Mouse (Mus musculus): Measurements from ENCODE around the gene 1600014C23Rik. TPM values are rescaled to one million over a fixed set of nuclear protein-coding genes. Genes with fewer than 3 reads are reported as not detected.

The 1600014C23Rik gene
- polyA plus RNA-seq, 1 experiment from 2014 or later, result not detected

DNA sequence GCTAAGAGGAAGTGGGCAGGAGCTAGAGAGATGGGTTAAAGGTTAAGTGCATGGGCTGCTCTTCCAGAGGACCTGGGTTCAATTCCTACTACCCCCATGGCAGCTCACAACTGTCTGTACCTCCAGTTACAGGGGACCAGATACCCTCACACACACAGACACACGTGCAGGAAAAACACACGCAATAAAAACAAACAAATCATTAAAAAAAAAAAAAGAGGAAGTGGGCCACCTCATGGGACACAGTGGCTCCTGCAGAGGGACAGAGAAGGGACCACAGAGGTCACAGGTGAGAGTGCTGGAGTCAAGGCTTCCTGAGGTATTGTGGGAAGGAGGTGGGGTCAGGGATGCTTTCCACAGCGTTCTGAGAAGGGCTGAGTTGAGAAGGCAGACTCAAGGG is 22.1 kb downstream of the 1600014C23Rik start:
- no peak overlapping the region for H3K4me2 ChIP-seq
- ATAC-seq (ENCODE audit: insufficient number of reproducible peaks, low FRiP score, low TSS enrichment, low read depth), result no peak
- H3K4me3 ChIP-seq, result no peak overlapping the region
- H3K27me3 ChIP-seq, result no peaks in the 10 kb centered on the region
- no peaks in the 10 kb centered on the region for H3K36me3 ChIP-seq
- 48% methylated on average over 3 of the region's 3 CpGs for WGBS
- H3K9me3 ChIP-seq, result no peaks in the 10 kb centered on the region
- H3K9ac ChIP-seq, result no peak overlapping the region
- H3K4me1 ChIP-seq, result no peaks in the 10 kb centered on the region
- H3K27ac ChIP-seq, result no peak overlapping the region

GRCm38 (mm10) chr17:45710407-45710806 is 23.2 kb downstream of the 1600014C23Rik start:
- H3K9me3 ChIP-seq, result no peaks in the 10 kb centered on the region
- H3K27me3 ChIP-seq, result no peaks in the 10 kb centered on the region
- no peak overlapping the region for H3K4me3 ChIP-seq
- WGBS, result 74% methylated on average over 8 of the region's 8 CpGs
- H3K4me1 ChIP-seq, result no peaks in the 10 kb centered on the region
- no peaks in the 10 kb centered on the region for H3K36me3 ChIP-seq
- no peak overlapping the region for H3K27ac ChIP-seq
- no peak overlapping the region for H3K9ac ChIP-seq
- H3K4me2 ChIP-seq, result no peak overlapping the region
- ATAC-seq (ENCODE audit: insufficient number of reproducible peaks, low FRiP score, low TSS enrichment, low read depth), result no peak

DNA sequence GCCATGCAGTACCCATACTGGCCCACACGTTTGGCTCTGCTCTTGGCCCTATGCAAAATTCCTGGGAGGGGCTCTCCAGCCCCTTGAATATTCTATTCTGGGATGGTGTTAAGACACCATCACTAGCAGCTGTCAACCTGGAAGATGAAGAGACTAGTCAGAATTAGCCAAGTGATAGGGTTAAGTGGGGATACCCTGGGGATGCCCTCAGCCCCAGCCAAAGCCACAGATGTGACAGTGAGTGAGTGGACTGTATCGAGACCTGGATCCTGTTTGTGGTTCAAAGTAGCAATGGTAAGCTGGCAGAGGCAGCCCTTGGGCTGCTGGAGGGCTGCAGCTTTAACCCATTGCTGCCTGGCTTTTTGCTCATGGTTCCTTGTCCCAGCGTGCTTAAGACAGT is 23.8 kb downstream of the 1600014C23Rik start:
- Histone ChIP-seq H3K4me3 (no peak overlapping the region), H3K27ac (no peak overlapping the region), H3K4me2 (no peak overlapping the region), H3K36me3 (no peaks in the 10 kb centered on the region), H3K9ac (no peak overlapping the region), H3K4me1 (no peaks in the 10 kb centered on the region), H3K27me3 (no peaks in the 10 kb centered on the region), H3K9me3 (no peaks in the 10 kb centered on the region)
- no peak for ATAC-seq (ENCODE audit: insufficient number of reproducible peaks, low FRiP score, low TSS enrichment, low read depth)
- WGBS, result 29% methylated on average over 3 of the region's 3 CpGs

DNA sequence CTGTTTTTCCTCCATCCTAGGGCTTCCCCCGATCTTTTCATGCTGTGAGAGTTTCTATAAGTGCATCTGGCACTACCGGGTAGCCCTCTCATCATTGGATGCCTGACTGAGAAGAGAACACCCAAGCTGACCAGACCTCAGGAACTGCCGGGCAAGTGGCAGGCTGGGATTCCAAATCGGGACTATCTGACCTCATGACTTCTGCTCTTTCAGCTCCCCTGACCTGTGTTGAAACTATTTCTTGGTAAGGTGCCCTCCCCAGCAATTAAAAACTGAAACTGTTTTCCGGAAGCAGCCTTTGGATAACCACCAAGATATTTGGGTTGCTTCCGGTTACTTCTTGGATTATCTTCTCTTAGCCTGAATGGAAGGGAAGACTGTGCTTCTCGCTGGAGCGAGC is 25.5 kb downstream of the 1600014C23Rik start:
- Histone ChIP-seq H3K27ac (no peak overlapping the region), H3K4me2 (no peak overlapping the region), H3K27me3 (no peaks in the 10 kb centered on the region), H3K9ac (no peak overlapping the region), H3K9me3 (no peaks in the 10 kb centered on the region), H3K4me3 (no peak overlapping the region), H3K36me3 (no peaks in the 10 kb centered on the region), H3K4me1 (0 out of 2 replicates have a peak, but pooled peaks cover 2% of the 10 kb centered on the region)
- no peak for ATAC-seq (ENCODE audit: insufficient number of reproducible peaks, low FRiP score, low TSS enrichment, low read depth)
- whole genome bisulfite sequencing, result 81% methylated on average over 8 of the region's 8 CpGs

- H3K4me1 ChIP-seq, result peaks cover 6% of the 10 kb centered on the region
- H3K9ac ChIP-seq, result no peak overlapping the region
- 22% methylated on average over 3 of the region's 3 CpGs for WGBS
- no peak overlapping the region for H3K4me2 ChIP-seq
- H3K27me3 ChIP-seq, result no peaks in the 10 kb centered on the region
- H3K27ac ChIP-seq, result no peak overlapping the region
- no peak for ATAC-seq (ENCODE audit: insufficient number of reproducible peaks, low FRiP score, low TSS enrichment, low read depth)
- H3K9me3 ChIP-seq, result no peaks in the 10 kb centered on the region
- H3K4me3 ChIP-seq, result no peak overlapping the region
- H3K36me3 ChIP-seq, result no peaks in the 10 kb centered on the region
Measured at GRCm38 (mm10) chr17:45707376-45707775, 26.3 kb downstream of the 1600014C23Rik start.

DNA sequence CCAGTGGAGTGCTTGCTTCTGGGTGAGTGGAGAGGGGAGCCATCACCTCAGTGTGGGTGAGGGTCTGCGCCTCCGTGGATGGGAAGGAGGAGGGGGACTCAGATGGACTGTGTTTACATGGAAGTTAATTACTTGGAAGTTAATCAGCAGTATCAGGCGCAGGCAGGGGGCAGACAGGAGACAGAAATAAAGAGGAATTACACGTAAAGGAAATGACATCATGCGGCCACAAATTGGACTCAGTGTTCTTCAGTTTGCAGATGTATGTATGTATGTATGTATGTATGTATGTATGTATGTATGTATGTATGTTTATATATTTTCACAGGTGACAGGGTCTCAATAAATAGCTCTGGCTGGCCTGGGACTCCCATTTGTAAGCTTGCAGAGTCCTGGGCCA is 26.8 kb downstream of the 1600014C23Rik start:
- no peak for ATAC-seq (ENCODE audit: insufficient number of reproducible peaks, low FRiP score, low TSS enrichment, low read depth)
- WGBS, result 63% methylated on average over 5 of the region's 5 CpGs

DNA sequence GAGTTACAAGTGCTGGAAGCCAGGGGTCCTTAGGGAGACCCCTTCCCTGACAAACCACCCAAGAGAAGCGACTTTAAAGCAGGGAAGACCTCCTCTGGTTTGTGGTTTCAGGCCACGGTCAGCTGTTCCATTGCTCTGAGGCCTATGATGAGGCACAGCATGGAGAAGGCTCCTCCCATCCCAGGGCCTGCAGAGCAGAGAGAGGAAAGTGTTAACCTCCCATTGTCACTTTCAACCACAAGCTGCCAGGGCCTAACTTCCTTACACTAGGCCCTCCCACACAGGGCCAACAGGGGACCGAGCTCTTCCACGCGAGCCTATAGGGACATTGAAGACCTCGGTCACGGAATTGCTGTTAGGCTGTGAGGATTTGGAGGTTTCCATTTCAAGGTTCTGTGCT is 30.5 kb downstream of the 1600014C23Rik start:
- H3K36me3 ChIP-seq, result peaks cover 15% of the 10 kb centered on the region
- no peak for ATAC-seq (ENCODE audit: insufficient number of reproducible peaks, low FRiP score, low TSS enrichment, low read depth)
- H3K27me3 ChIP-seq, result no peaks in the 10 kb centered on the region
- WGBS, result 59% methylated on average over 7 of the region's 7 CpGs
- no peak overlapping the region for H3K9ac ChIP-seq
- no peak overlapping the region for H3K4me3 ChIP-seq
- H3K4me1 ChIP-seq, result peaks cover 8% of the 10 kb centered on the region
- H3K4me2 ChIP-seq, result no peak overlapping the region
- no peak overlapping the region for H3K27ac ChIP-seq
- H3K9me3 ChIP-seq, result no peaks in the 10 kb centered on the region

More for the DNA sequence above, 26.8 kb downstream of the 1600014C23Rik start:
- Histone ChIP-seq H3K27me3 (no peaks in the 10 kb centered on the region), H3K4me1 (peaks cover 8% of the 10 kb centered on the region), H3K4me3 (no peak overlapping the region), H3K4me2 (no peak overlapping the region), H3K27ac (no peak overlapping the region), H3K9ac (no peak overlapping the region), H3K9me3 (no peaks in the 10 kb centered on the region), H3K36me3 (no peaks in the 10 kb centered on the region)

DNA sequence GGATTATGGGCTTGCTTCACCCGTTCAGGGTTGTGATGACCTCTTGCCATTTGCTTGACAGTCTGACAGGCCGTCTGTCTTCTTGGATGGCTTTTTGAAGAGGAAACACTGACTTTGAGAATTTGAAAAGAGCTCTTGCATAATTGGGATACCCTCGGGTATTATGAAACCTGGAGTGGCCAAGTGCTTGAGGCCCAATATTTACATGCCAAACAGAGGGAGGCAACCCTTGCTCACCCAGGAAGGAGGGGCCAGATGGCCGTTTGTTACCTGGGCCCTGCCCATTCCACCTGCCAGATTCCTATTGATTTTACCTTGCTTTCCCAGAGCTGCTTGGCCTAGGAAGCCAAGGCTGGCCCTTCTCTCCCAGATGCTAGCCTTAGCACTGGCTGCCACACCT is 31.4 kb downstream of the 1600014C23Rik start:
- WGBS, result 46% methylated on average over 4 of the region's 4 CpGs
- H3K27ac ChIP-seq, result no peak overlapping the region

GRCm38 (mm10) chr17:45701236-45701591 is 32.4 kb downstream of the 1600014C23Rik start:
- Histone ChIP-seq H3K27ac (no peak overlapping the region), H3K36me3 (peaks cover 31% of the 10 kb centered on the region), H3K27me3 (no peaks in the 10 kb centered on the region), H3K9me3 (no peaks in the 10 kb centered on the region), H3K4me1 (peaks cover 8% of the 10 kb centered on the region), H3K4me3 (no peak overlapping the region), H3K9ac (no peak overlapping the region), H3K4me2 (no peak overlapping the region)
- ATAC-seq (ENCODE audit: insufficient number of reproducible peaks, low FRiP score, low TSS enrichment, low read depth), result no peak
- WGBS, result 79% methylated on average over 9 of the region's 9 CpGs

More for the DNA sequence above, 31.4 kb downstream of the 1600014C23Rik start:
- H3K36me3 ChIP-seq, result peaks cover 22% of the 10 kb centered on the region
- no peak overlapping the region for H3K4me2 ChIP-seq
- H3K4me3 ChIP-seq, result no peak overlapping the region
- no peaks in the 10 kb centered on the region for H3K9me3 ChIP-seq
- H3K9ac ChIP-seq, result no peak overlapping the region
- no peaks in the 10 kb centered on the region for H3K27me3 ChIP-seq
- peaks cover 8% of the 10 kb centered on the region for H3K4me1 ChIP-seq
- no peak for ATAC-seq (ENCODE audit: insufficient number of reproducible peaks, low FRiP score, low TSS enrichment, low read depth)

GRCm38 (mm10) chr17:45700496-45701235 is 33.0 kb downstream of the 1600014C23Rik start:
- Histone ChIP-seq H3K27me3 (no peaks in the 10 kb centered on the region), H3K4me2 (no peak overlapping the region), H3K4me3 (no peak overlapping the region), H3K27ac (no peak overlapping the region), H3K36me3 (peaks cover 31% of the 10 kb centered on the region), H3K9ac (no peak overlapping the region), H3K9me3 (no peaks in the 10 kb centered on the region), H3K4me1 (peaks cover 8% of the 10 kb centered on the region)
- WGBS, result 44% methylated on average over 11 of the region's 16 CpGs
- no peak for ATAC-seq (ENCODE audit: insufficient number of reproducible peaks, low FRiP score, low TSS enrichment, low read depth)

DNA sequence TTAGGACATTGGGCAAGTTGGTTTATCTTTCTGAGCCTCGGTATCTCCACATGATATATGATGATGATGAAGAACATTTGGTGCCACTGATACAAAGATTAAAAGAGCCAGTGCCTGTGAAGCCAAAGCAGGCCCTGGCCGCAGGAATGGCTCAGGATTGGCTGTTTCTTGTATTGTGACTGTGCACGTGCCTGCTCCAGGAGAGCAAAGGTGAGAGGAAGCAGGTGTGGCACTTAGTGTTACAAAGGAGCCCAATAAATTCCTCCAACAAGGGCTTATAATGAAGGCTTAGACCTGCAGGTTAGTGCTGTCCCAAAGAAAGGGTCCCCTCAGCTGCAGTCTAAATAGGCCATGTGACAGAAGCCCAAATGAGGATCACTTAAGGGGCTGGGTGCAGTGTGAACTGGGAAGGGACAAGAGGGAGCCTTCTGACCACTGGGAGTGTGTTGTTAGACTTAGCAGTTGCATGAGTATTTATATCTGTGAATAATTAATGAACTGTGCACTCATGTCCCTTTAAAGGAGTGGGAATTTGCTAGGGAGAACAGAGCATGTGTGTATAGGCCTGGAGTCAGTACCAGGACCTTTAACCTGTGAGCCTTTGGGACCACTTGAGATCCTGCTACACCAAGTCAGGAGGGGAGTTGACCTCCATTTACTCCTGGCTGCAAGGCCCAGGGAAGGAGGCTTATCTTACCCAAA is 34.5 kb downstream of the 1600014C23Rik start:
- H3K9me3 ChIP-seq, result no peaks in the 10 kb centered on the region
- WGBS, result 78% methylated on average over 3 of the region's 3 CpGs
- H3K4me1 ChIP-seq, result peaks cover 8% of the 10 kb centered on the region
- H3K27me3 ChIP-seq, result no peaks in the 10 kb centered on the region
- no peak overlapping the region for H3K27ac ChIP-seq
- H3K9ac ChIP-seq, result no peak overlapping the region
- no peak overlapping the region for H3K4me3 ChIP-seq
- peaks cover 31% of the 10 kb centered on the region for H3K36me3 ChIP-seq
- ATAC-seq (ENCODE audit: insufficient number of reproducible peaks, low FRiP score, low TSS enrichment, low read depth), result no peak
- no peak overlapping the region for H3K4me2 ChIP-seq

GRCm38 (mm10) chr17:45698368-45698767 is 35.3 kb downstream of the 1600014C23Rik start:
- Histone ChIP-seq H3K27ac (no peak overlapping the region), H3K27me3 (no peaks in the 10 kb centered on the region), H3K4me3 (no peak overlapping the region), H3K4me2 (no peak overlapping the region), H3K9me3 (no peaks in the 10 kb centered on the region), H3K9ac (no peak overlapping the region), H3K4me1 (peaks cover 10% of the 10 kb centered on the region), H3K36me3 (peaks cover 31% of the 10 kb centered on the region)
- ATAC-seq (ENCODE audit: insufficient number of reproducible peaks, low FRiP score, low TSS enrichment, low read depth), result no peak
- 78% methylated on average over 6 of the region's 6 CpGs for WGBS

All from limb, embryonic 15.5 days (tissue).